Mouse (Mus musculus) urinary bladder, postnatal 36 days (tissue): ENCODE results near the gene 4931422A03Rik.
"Not testable (repeated sequence)": the region's sequence is repeated elsewhere in the genome, so short reads cannot be mapped to it uniquely, and the experiment has no call there.

Experiments used
- DNase-seq, 2 experiments: peaks; one replicate each; pipeline ENCODE4 v3.0.0; 2022; ENCODE audit warnings: low spot score in 2 of 2, mixed read lengths in 1 of 2

Gene 4931422A03Rik

GRCm38 (mm10) chr2:104027458-104028138, 563 bp downstream of the 4931422A03Rik start, which contains the start of gene Fbxo3:
Fbxo3 (plus strand) TSS chr2:104027721.
- DNase-seq: peak; percentile 81 to 87

GRCm38 (mm10) chr2:104024656-104025055, 3.5 kb downstream of the 4931422A03Rik start:
- no peak for DNase-seq

GRCm38 (mm10) chr2:104023096-104023495, 5.1 kb downstream of the 4931422A03Rik start:
- no peak for DNase-seq

GRCm38 (mm10) chr2:104008853-104009252, 19.3 kb downstream of the 4931422A03Rik start:
- DNase-seq: not testable (repeated sequence)

GRCm38 (mm10) chr2:104007793-104008519, 20.2 kb downstream of the 4931422A03Rik start:
- DNase-seq: no peak

- DNase-seq: peak in 1 of 2 experiments; percentile 18
These were observed 25.3 kb downstream of the 4931422A03Rik start for GRCm38 (mm10) chr2:104002711-104003413.

GRCm38 (mm10) chr2:104001861-104002260, 26.3 kb downstream of the 4931422A03Rik start:
- no peak for DNase-seq

- no peak for DNase-seq
These were observed 27.1 kb downstream of the 4931422A03Rik start for GRCm38 (mm10) chr2:104001076-104001475.

- DNase-seq: no peak
These were observed 35.4 kb downstream of the 4931422A03Rik start for GRCm38 (mm10) chr2:103992618-103993332.

GRCm38 (mm10) chr2:103992162-103992561, 36.0 kb downstream of the 4931422A03Rik start:
- DNase-seq: no peak

GRCm38 (mm10) chr2:103991303-103991702, 36.9 kb downstream of the 4931422A03Rik start:
- no peak for DNase-seq

- DNase-seq: no peak
These were observed 38.4 kb downstream of the 4931422A03Rik start for GRCm38 (mm10) chr2:103989724-103990123.

GRCm38 (mm10) chr2:103987595-103987994, 40.6 kb downstream of the 4931422A03Rik start:
- not testable (repeated sequence) for DNase-seq

GRCm38 (mm10) chr2:103983146-103983545, 45.0 kb downstream of the 4931422A03Rik start:
- DNase-seq: no peak

GRCm38 (mm10) chr2:103982250-103982649, 45.9 kb downstream of the 4931422A03Rik start:
- peak; percentile 49 to 74 for DNase-seq

GRCm38 (mm10) chr2:103977716-103978115, 50.4 kb downstream of the 4931422A03Rik start:
- DNase-seq: no peak

- DNase-seq: no peak
These were observed 50.9 kb downstream of the 4931422A03Rik start for GRCm38 (mm10) chr2:103977216-103977615.

GRCm38 (mm10) chr2:103975904-103976303, 52.3 kb downstream of the 4931422A03Rik start:
- no peak for DNase-seq

GRCm38 (mm10) chr2:103971838-103972237, 56.3 kb downstream of the 4931422A03Rik start:
- DNase-seq: no peak

- DNase-seq: peak in 1 of 2 experiments; percentile 2
These were observed 57.1 kb downstream of the 4931422A03Rik start for GRCm38 (mm10) chr2:103970791-103971649.
